Mouse (Mus musculus): ENCODE measurements around the gene Wdr95.

GRCm38 (mm10) chr5:149560903-149561588, 32.6 kb downstream of the Wdr95 start:
- TF ChIP-seq CTCF (IDR thresholded peaks at IDR 0.05; ENCODE audit: low read depth) = no peak
- no peak for TF ChIP-seq EP300 (optimal IDR thresholded peaks at IDR 0.05)

Data from stomach, postnatal 0 days (tissue).